Mouse (Mus musculus) hindbrain, postnatal 0 days (tissue): ENCODE data around the gene Jph3. TPM values are rescaled to one million over a fixed set of nuclear protein-coding genes. Genes with fewer than 3 reads are reported as not detected.
A peak's percentile ranks its signal among the peaks of the same experiment; 100 is the strongest.

Experiments
- ATAC-seq: fragments of 200-750 bp; cut with Nextera tagmentation; 2 replicates; pipeline ENCODE4 v1.8.0; 2017; ENCODE audit warnings: mild to moderate bottlenecking, moderate TSS enrichment, moderate library complexity
- DNase-seq: peaks from one replicate; pipeline ENCODE4 v3.0.0-alpha.2; 2015; ENCODE audit warnings: low spot score
- H3K27ac ChIP-seq: fragments of 300-500 bp; sonication (generic); 2 replicates; pipeline ENCODE4 v1.5.1; 2014; ENCODE audit warnings: mild to moderate bottlenecking
- H3K27me3 ChIP-seq: fragments of 300-500 bp; sonication (generic); 2 replicates; pipeline ENCODE4 v1.6.1; 2014; ENCODE audit warnings: low read length, mixed read lengths; ENCODE audit not compliant: insufficient read depth
- H3K36me3 ChIP-seq: fragments of 300-500 bp; sonication (generic); 2 replicates; pipeline ENCODE4 v1.6.1; 2014; ENCODE audit warnings: low read length, mixed read lengths; ENCODE audit not compliant: insufficient read depth
- H3K4me1 ChIP-seq: fragments of 300-500 bp; sonication (generic); 2 replicates; pipeline ENCODE4 v1.6.1; 2014; ENCODE audit warnings: antibody characterized with exemption, low read length, mixed read lengths; ENCODE audit not compliant: insufficient read depth
- H3K4me2 ChIP-seq: fragments of 300-500 bp; sonication (generic); 2 replicates; pipeline ENCODE4 v1.6.1; 2014; ENCODE audit warnings: low read depth, mild to moderate bottlenecking, low read length, moderate library complexity, mixed read lengths
- H3K4me3 ChIP-seq: fragments of 300-500 bp; sonication (generic); 2 replicates; pipeline ENCODE4 v1.5.1; 2014; ENCODE audit warnings: low read length
- H3K9ac ChIP-seq: fragments of 300-500 bp; sonication (generic); replicated peaks from 2 replicates; pipeline ENCODE4 v1.6.1; 2014; ENCODE audit warnings: mild to moderate bottlenecking, low read length, moderate library complexity, mixed read lengths
- H3K9me3 ChIP-seq: fragments of 300-500 bp; sonication (generic); 2 replicates; pipeline ENCODE4 v1.6.1; 2016; ENCODE audit warnings: low read length, mixed read lengths
- CTCF ChIP-seq: IDR thresholded peaks from 2 replicates; pipeline ENCODE4 v1.5.1; 2016; ENCODE audit warnings: antibody characterized with exemption, control low read depth, low read depth
- WGBS: fragments of 180-500 bp; shearing (Covaris S2); extraction: QIAGEN DNeasy Blood & Tissue Kit; methylation state at CpG from one replicate; pipeline ENCODE4 v1.1.7; 2014; 5-methylcytosine and 5-hydroxymethylcytosine counted together
- polyA plus RNA-seq: library from polyadenylated mRNA; unstranded; fragments of >200 nt; fragmentation: Nextera tagmentation; extraction: Ambion mirVana; gene quantifications from 2 replicates; pipeline ENCODE4 v1.2.1, GENCODE M21; 2015
- total RNA-seq: library from RNA; depleted of rRNA; stranded (reverse); fragments of >200 nt; gene quantifications from 2 replicates; pipeline ENCODE4 v1.2.3, GENCODE M21; 2014; rRNA removed

The Jph3 gene
- total RNA-seq (66.0 and 75.2 TPM in 2 replicates), polyA plus RNA-seq (98.3 and 102 TPM in 2 replicates)

- Histone ChIP-seq H3K9ac (peak within 1 kb of the TSS; percentile 69), H3K4me1 (peaks cover 8% of the 10 kb centered on the region), H3K27ac (peak within 1 kb of the TSS; percentile 56; the same call in 1 of the 2 replicates), H3K36me3 (no peaks in the 10 kb centered on the region), H3K9me3 (no peaks in the 10 kb centered on the region), H3K4me2 (peak within 1 kb of the TSS; percentile 77), H3K27me3 (peaks cover 5% of the 10 kb centered on the region), H3K4me3 (peak within 1 kb of the TSS; percentile 65)
- WGBS: 6% methylated on average over 12 of the region's 12 CpGs
- ATAC-seq: no peak
- no peak for DNase-seq
- no peak for TF ChIP-seq CTCF
Observed at GRCm38 (mm10) chr8:121729323-121729722, at the start of gene Jph3. Gene Jph3, plus strand, starts transcription at chr8:121729623.

- H3K4me3 ChIP-seq: no peak overlapping the region
- no peak overlapping the region for H3K27ac ChIP-seq
- no peak overlapping the region for H3K4me2 ChIP-seq
- no peak for TF ChIP-seq CTCF
- H3K36me3 ChIP-seq: no peaks in the 10 kb centered on the region
- WGBS: 72% methylated on average over 4 of the region's 4 CpGs
- no peaks in the 10 kb centered on the region for H3K9me3 ChIP-seq
- no peak overlapping the region for H3K9ac ChIP-seq
- no peaks in the 10 kb centered on the region for H3K27me3 ChIP-seq
- no peak for ATAC-seq
- no peaks in the 10 kb centered on the region for H3K4me1 ChIP-seq
- DNase-seq: no peak
Observed at GRCm38 (mm10) chr8:121680896-121681295, 48.5 kb upstream of the Jph3 start.

DNA sequence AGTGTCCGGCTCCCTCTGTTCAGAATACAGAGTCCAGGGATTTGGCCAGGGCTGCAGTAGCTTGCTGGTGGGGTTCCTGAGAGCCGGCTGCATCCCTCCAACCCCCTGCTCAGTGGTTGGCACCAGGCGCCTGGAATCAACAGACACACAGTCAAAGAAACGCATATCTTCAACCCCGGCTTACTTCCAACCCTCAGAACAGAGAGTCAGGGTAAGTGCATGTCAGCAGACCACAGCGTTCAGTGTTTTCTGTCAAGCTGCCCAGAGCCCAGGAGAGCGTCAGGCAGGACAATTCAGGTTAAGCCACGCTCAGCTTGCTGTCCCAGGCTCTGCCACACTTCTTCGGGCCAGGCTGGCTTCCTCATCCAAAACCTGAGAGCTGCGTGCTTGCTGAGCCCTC lies 48.0 kb upstream of the Jph3 start:
- 43% methylated on average over 10 of the region's 10 CpGs for WGBS
- Histone ChIP-seq H3K27me3 (no peaks in the 10 kb centered on the region), H3K4me1 (no peaks in the 10 kb centered on the region), H3K36me3 (no peaks in the 10 kb centered on the region), H3K4me3 (no peak overlapping the region), H3K27ac (no peak overlapping the region), H3K9ac (no peak overlapping the region), H3K4me2 (no peak overlapping the region), H3K9me3 (no peaks in the 10 kb centered on the region)
- DNase-seq (peak; percentile 5), ATAC-seq (0 out of 2 replicates have a peak, but pooled peaks have one; percentile 24)
- no peak for TF ChIP-seq CTCF

GRCm38 (mm10) chr8:121683083-121683832 lies 46.2 kb upstream of the Jph3 start:
- no peak for TF ChIP-seq CTCF
- 75% methylated on average over 10 of the region's 10 CpGs for WGBS
- no peaks in the 10 kb centered on the region for H3K27me3 ChIP-seq
- DNase-seq: no peak
- no peaks in the 10 kb centered on the region for H3K36me3 ChIP-seq
- H3K27ac ChIP-seq: no peak overlapping the region
- ATAC-seq: no peak
- no peaks in the 10 kb centered on the region for H3K9me3 ChIP-seq
- H3K4me1 ChIP-seq: peaks cover 8% of the 10 kb centered on the region
- H3K4me3 ChIP-seq: no peak overlapping the region
- no peak overlapping the region for H3K9ac ChIP-seq
- no peak overlapping the region for H3K4me2 ChIP-seq

DNA sequence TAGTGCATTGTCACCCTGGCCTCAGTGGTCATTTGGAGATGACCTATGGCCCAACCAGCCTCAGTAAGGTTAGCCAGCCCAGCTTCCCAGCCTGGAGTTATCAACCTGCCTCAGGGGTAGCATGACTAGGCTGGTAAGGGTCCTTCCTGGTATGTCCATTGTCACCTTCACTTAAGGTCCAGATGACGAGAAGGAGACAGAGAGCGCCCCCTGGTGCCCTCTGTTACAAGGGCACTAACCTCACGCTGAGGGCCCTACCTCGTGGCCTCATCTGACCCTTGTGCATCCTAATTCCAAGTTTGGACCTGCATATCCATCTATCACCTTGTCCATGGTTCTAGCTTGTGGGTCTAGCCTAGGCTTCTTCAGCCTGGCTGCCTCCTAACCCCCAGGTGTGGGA lies 44.0 kb upstream of the Jph3 start:
- Histone ChIP-seq H3K4me2 (no peak overlapping the region), H3K27ac (no peak overlapping the region), H3K9ac (no peak overlapping the region), H3K4me3 (no peak overlapping the region), H3K36me3 (no peaks in the 10 kb centered on the region), H3K4me1 (peaks cover 8% of the 10 kb centered on the region), H3K9me3 (no peaks in the 10 kb centered on the region), H3K27me3 (no peaks in the 10 kb centered on the region)
- 20% methylated on average over 4 of the region's 4 CpGs for WGBS
- TF ChIP-seq CTCF: peak; percentile 73
- peak; percentile 23 for DNase-seq
- ATAC-seq: no peak

DNA sequence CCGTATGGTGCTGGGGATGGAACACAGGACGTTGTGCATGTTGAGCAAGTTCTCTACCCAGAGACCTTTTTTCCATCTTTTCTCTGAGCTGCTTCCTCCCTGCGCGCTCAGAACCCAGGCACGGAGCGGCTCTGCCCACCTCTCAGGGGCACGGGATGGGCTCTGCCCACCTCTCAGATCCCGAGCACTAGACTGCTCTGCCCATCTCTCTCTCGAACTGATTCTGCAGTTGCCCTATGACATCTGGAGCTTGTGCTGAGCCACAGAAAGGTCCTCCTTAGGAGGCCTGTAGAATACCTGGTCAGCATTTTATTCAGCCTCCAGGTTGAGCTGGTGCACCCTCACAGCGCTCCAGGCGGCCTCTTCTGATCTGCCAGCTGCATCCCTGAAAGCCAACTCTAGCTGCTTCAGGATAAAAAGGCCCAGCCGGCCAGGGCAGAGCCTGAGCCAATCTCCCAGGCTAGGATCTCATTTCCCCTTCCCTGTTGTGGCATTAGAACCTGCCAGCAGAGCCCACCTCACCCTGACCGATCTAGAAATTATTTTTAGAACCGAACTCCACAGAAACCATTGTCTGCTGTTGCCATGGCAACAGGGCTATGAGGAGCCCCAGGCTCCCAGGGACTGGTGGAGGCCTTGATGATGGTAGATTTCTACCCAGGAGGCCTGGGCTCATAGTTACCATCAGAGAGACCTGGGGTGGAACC lies 41.8 kb upstream of the Jph3 start:
- Histone ChIP-seq H3K36me3 (no peaks in the 10 kb centered on the region), H3K4me3 (no peak overlapping the region), H3K27ac (peak overlapping the region; percentile 84), H3K4me1 (peaks cover 8% of the 10 kb centered on the region), H3K9me3 (no peaks in the 10 kb centered on the region), H3K4me2 (no peak overlapping the region), H3K27me3 (no peaks in the 10 kb centered on the region), H3K9ac (no peak overlapping the region)
- no peak for TF ChIP-seq CTCF
- peak; percentile 71 for ATAC-seq
- 45% methylated on average over 14 of the region's 14 CpGs for WGBS
- peak; percentile 90 for DNase-seq

DNA sequence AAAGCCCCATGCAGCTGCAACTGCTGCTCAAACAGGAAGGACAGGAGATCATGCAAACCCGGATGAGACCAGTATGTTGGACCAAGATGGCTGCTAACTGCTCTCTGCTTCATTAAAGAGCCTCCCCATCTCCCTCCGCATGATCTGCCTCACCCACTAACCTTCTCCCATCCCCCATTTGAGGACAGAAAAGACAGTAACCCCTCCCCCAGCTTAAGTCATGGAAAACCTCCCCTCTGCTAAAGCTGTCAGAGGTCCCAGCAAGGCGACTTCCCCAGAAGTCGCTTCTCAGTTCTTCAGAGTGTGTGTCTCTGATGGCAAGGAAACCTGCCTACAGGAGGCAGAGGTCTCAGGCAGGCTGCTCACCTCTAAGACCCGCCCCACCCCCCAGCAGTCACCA lies 40.9 kb upstream of the Jph3 start:
- DNase-seq (no peak), ATAC-seq (no peak)
- TF ChIP-seq CTCF: no peak
- no peaks in the 10 kb centered on the region for H3K27me3 ChIP-seq
- H3K36me3 ChIP-seq: no peaks in the 10 kb centered on the region
- 42% methylated on average over 5 of the region's 5 CpGs for WGBS
- no peak overlapping the region for H3K4me3 ChIP-seq
- H3K27ac ChIP-seq: peak overlapping the region; percentile 84
- no peaks in the 10 kb centered on the region for H3K9me3 ChIP-seq
- H3K4me1 ChIP-seq: peaks cover 8% of the 10 kb centered on the region
- H3K9ac ChIP-seq: no peak overlapping the region
- no peak overlapping the region for H3K4me2 ChIP-seq
